Mouse (Mus musculus): ENCODE data around the gene Mtus2. TPM values are rescaled to one million over a fixed set of nuclear protein-coding genes. Genes with fewer than 3 reads are reported as not detected.

Gene Mtus2
- 1.2 and 2.8 TPM in 2 replicates for polyA plus RNA-seq (2012; rRNA removed; ENCODE audit: low replicate concordance)

DNA sequence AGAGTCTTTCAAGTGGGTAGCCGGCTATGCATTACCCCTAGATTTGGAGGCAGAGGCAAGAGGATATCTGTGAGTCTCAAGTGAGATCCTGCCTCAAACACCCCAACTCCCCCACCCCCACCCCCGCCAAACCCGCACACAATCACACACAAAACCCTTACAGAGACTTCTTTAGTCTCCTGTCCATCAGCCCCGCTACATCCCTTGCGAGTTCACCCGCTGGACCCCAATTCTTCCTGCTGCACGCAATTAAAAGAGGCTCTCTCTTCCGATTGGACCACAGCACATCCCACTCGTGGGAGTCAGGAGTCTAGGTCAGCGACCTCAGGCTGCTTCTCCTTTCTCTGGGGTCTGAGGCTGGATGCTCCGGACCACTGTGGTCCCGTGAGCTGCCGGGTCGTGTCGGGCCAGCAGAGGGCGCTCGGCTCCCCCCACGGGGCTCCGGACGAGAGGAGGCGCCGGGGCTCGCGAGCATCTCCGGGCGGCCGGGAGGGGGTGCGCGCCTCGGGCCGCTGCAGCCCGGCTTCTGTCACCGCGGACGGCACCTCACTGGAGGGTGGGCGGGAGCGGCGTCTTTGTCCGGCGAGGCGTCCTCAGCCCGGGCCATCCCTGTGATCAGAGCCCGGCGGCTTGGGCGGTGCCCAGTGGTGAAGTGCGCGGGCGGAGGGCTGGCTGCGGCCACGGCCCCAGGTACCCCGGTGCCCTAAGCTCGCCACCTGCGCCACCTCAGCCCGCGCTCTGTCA, at the start of gene Mtus2:
Gene Mtus2, plus strand, starts transcription at position 500 of the 744 bp plus-strand sequence.

Other genes starting within 250 kb of the Mtus2 start
- gene Flt1, start 231.3 kb upstream of the Mtus2 start, polyA plus RNA-seq (2012; rRNA removed; ENCODE audit: low replicate concordance): 7.7 and 9.5 TPM in 2 replicates
- 23.7 and 54.2 TPM in 2 replicates for gene Pomp, start 96.9 kb upstream of the Mtus2 start, polyA plus RNA-seq (2012; rRNA removed; ENCODE audit: low replicate concordance)
- gene Slc46a3, start 62.5 kb upstream of the Mtus2 start, polyA plus RNA-seq (2012; rRNA removed; ENCODE audit: low replicate concordance): 64.9 and 104 TPM in 2 replicates

Measured in mammary gland, adult 2 months (tissue).